Mouse (Mus musculus): ENCODE measurements around the gene Gm28048.

GRCm38 (mm10) chr11:22932167-22932566 is 49.7 kb downstream of the Gm28048 start:
- TF ChIP-seq CTCF (IDR thresholded peaks at IDR 0.05; ENCODE audit: borderline replicate concordance, insufficient read depth, low read depth, low read length) (no peak), POLR2A (IDR thresholded peaks at IDR 0.05; ENCODE audit: borderline replicate concordance, insufficient read depth, low read length) (no peak)

All from cerebellum, adult 2 months (tissue).